Mouse (Mus musculus): ENCODE data around the gene Hmga2. TPM values are rescaled to one million over a fixed set of nuclear protein-coding genes. Genes with fewer than 3 reads are reported as not detected.

Hmga2 gene
- polyA plus RNA-seq, 1 experiment from 2014 or later: 1.1 TPM

- no peak for ATAC-seq (ENCODE audit: low read depth)
- no peak overlapping the region for H3K4me3 ChIP-seq (ENCODE audit: low read depth, low read length)
- H3K4me2 ChIP-seq (ENCODE audit: low read depth, low read length): no peak overlapping the region
- no peaks in the 10 kb centered on the region for H3K36me3 ChIP-seq (ENCODE audit: control insufficient read depth, insufficient read depth)
- H3K27me3 ChIP-seq (ENCODE audit: control insufficient read depth, insufficient read depth, low read depth, low read length): no peaks in the 10 kb centered on the region
- H3K27ac ChIP-seq (ENCODE audit: low read length): no peak overlapping the region
- no peaks in the 10 kb centered on the region for H3K4me1 ChIP-seq (ENCODE audit: control insufficient read depth, low read depth, low read length)
- H3K9me3 ChIP-seq (replicated peaks; ENCODE audit: control insufficient read depth, low read length): no peaks in the 10 kb centered on the region
- H3K9ac ChIP-seq (ENCODE audit: low read depth, low read length): no peak overlapping the region
Observed at GRCm38 (mm10) chr10:120498086-120498485, 21.8 kb upstream of the Hmga2 start.

- no peaks in the 10 kb centered on the region for H3K9me3 ChIP-seq (replicated peaks; ENCODE audit: control insufficient read depth, low read length)
- no peak overlapping the region for H3K27ac ChIP-seq (ENCODE audit: low read length)
- ATAC-seq (ENCODE audit: low read depth): no peak
- no peak overlapping the region for H3K4me3 ChIP-seq (ENCODE audit: low read depth, low read length)
- no peaks in the 10 kb centered on the region for H3K36me3 ChIP-seq (ENCODE audit: control insufficient read depth, insufficient read depth)
- no peaks in the 10 kb centered on the region for H3K4me1 ChIP-seq (ENCODE audit: control insufficient read depth, low read depth, low read length)
- no peaks in the 10 kb centered on the region for H3K27me3 ChIP-seq (ENCODE audit: control insufficient read depth, insufficient read depth, low read depth, low read length)
- WGBS (ENCODE audit: insufficient replicate concordance): 53% methylated on average over 1 of the region's 1 CpGs
- no peak overlapping the region for H3K9ac ChIP-seq (ENCODE audit: low read depth, low read length)
- H3K4me2 ChIP-seq (ENCODE audit: low read depth, low read length): no peak overlapping the region
Observed at GRCm38 (mm10) chr10:120494653-120495052, 18.4 kb upstream of the Hmga2 start.

GRCm38 (mm10) chr10:120491477-120491876, 15.2 kb upstream of the Hmga2 start:
- no peak for ATAC-seq (ENCODE audit: low read depth)
- H3K9ac ChIP-seq (ENCODE audit: low read depth, low read length): no peak overlapping the region
- no peaks in the 10 kb centered on the region for H3K27me3 ChIP-seq (ENCODE audit: control insufficient read depth, insufficient read depth, low read depth, low read length)
- 53% methylated on average over 5 of the region's 5 CpGs for WGBS (ENCODE audit: insufficient replicate concordance)
- H3K4me1 ChIP-seq (ENCODE audit: control insufficient read depth, low read depth, low read length): no peaks in the 10 kb centered on the region
- no peaks in the 10 kb centered on the region for H3K36me3 ChIP-seq (ENCODE audit: control insufficient read depth, insufficient read depth)
- H3K4me3 ChIP-seq (ENCODE audit: low read depth, low read length): no peak overlapping the region
- H3K4me2 ChIP-seq (ENCODE audit: low read depth, low read length): no peak overlapping the region
- H3K27ac ChIP-seq (ENCODE audit: low read length): no peak overlapping the region
- H3K9me3 ChIP-seq (replicated peaks; ENCODE audit: control insufficient read depth, low read length): no peaks in the 10 kb centered on the region; the same call in 1 of the 2 replicates

- 79% methylated on average over 3 of the region's 3 CpGs for WGBS (ENCODE audit: insufficient replicate concordance)
- H3K4me3 ChIP-seq (ENCODE audit: low read depth, low read length): no peak overlapping the region
- H3K36me3 ChIP-seq (ENCODE audit: control insufficient read depth, insufficient read depth): no peaks in the 10 kb centered on the region
- H3K4me2 ChIP-seq (ENCODE audit: low read depth, low read length): no peak overlapping the region
- no peaks in the 10 kb centered on the region; the same call in 1 of the 2 replicates for H3K9me3 ChIP-seq (replicated peaks; ENCODE audit: control insufficient read depth, low read length)
- no peaks in the 10 kb centered on the region for H3K27me3 ChIP-seq (ENCODE audit: control insufficient read depth, insufficient read depth, low read depth, low read length)
- no peak overlapping the region for H3K27ac ChIP-seq (ENCODE audit: low read length)
- H3K9ac ChIP-seq (ENCODE audit: low read depth, low read length): no peak overlapping the region
- ATAC-seq (ENCODE audit: low read depth): no peak
- no peaks in the 10 kb centered on the region for H3K4me1 ChIP-seq (ENCODE audit: control insufficient read depth, low read depth, low read length)
Observed at GRCm38 (mm10) chr10:120489611-120490010, 13.3 kb upstream of the Hmga2 start.

GRCm38 (mm10) chr10:120488526-120488925, 12.3 kb upstream of the Hmga2 start:
- H3K4me2 ChIP-seq (ENCODE audit: low read depth, low read length): no peak overlapping the region
- H3K9ac ChIP-seq (ENCODE audit: low read depth, low read length): no peak overlapping the region
- no peak overlapping the region for H3K4me3 ChIP-seq (ENCODE audit: low read depth, low read length)
- no peaks in the 10 kb centered on the region for H3K4me1 ChIP-seq (ENCODE audit: control insufficient read depth, low read depth, low read length)
- H3K27ac ChIP-seq (ENCODE audit: low read length): no peak overlapping the region
- ATAC-seq (ENCODE audit: low read depth): no peak
- WGBS (ENCODE audit: insufficient replicate concordance): 47% methylated on average over 4 of the region's 4 CpGs
- no peaks in the 10 kb centered on the region for H3K36me3 ChIP-seq (ENCODE audit: control insufficient read depth, insufficient read depth)
- H3K9me3 ChIP-seq (replicated peaks; ENCODE audit: control insufficient read depth, low read length): no peaks in the 10 kb centered on the region; the same call in 1 of the 2 replicates
- no peaks in the 10 kb centered on the region for H3K27me3 ChIP-seq (ENCODE audit: control insufficient read depth, insufficient read depth, low read depth, low read length)

GRCm38 (mm10) chr10:120487881-120488280, 11.6 kb upstream of the Hmga2 start:
- Histone ChIP-seq H3K9ac (ENCODE audit: low read depth, low read length) (no peak overlapping the region), H3K9me3 (replicated peaks; ENCODE audit: control insufficient read depth, low read length) (no peaks in the 10 kb centered on the region; the same call in 1 of the 2 replicates), H3K4me3 (ENCODE audit: low read depth, low read length) (no peak overlapping the region), H3K4me2 (ENCODE audit: low read depth, low read length) (no peak overlapping the region), H3K36me3 (ENCODE audit: control insufficient read depth, insufficient read depth) (no peaks in the 10 kb centered on the region), H3K4me1 (ENCODE audit: control insufficient read depth, low read depth, low read length) (no peaks in the 10 kb centered on the region), H3K27ac (ENCODE audit: low read length) (no peak overlapping the region), H3K27me3 (ENCODE audit: control insufficient read depth, insufficient read depth, low read depth, low read length) (no peaks in the 10 kb centered on the region)
- no peak for ATAC-seq (ENCODE audit: low read depth)
- 71% methylated on average over 1 of the region's 1 CpGs for WGBS (ENCODE audit: insufficient replicate concordance)

- Histone ChIP-seq H3K4me3 (ENCODE audit: low read depth, low read length) (no peak overlapping the region), H3K9ac (ENCODE audit: low read depth, low read length) (no peak overlapping the region), H3K9me3 (replicated peaks; ENCODE audit: control insufficient read depth, low read length) (no peaks in the 10 kb centered on the region; the same call in 1 of the 2 replicates), H3K36me3 (ENCODE audit: control insufficient read depth, insufficient read depth) (no peaks in the 10 kb centered on the region), H3K4me2 (ENCODE audit: low read depth, low read length) (no peak overlapping the region), H3K27me3 (ENCODE audit: control insufficient read depth, insufficient read depth, low read depth, low read length) (no peaks in the 10 kb centered on the region), H3K4me1 (ENCODE audit: control insufficient read depth, low read depth, low read length) (no peaks in the 10 kb centered on the region), H3K27ac (ENCODE audit: low read length) (no peak overlapping the region)
- no peak for ATAC-seq (ENCODE audit: low read depth)
- 52% methylated on average over 1 of the region's 1 CpGs for WGBS (ENCODE audit: insufficient replicate concordance)
Observed at GRCm38 (mm10) chr10:120485461-120485860, 9.2 kb upstream of the Hmga2 start.

GRCm38 (mm10) chr10:120484144-120484543, 7.9 kb upstream of the Hmga2 start:
- Histone ChIP-seq H3K9ac (ENCODE audit: low read depth, low read length) (no peak overlapping the region), H3K4me3 (ENCODE audit: low read depth, low read length) (no peak overlapping the region), H3K9me3 (replicated peaks; ENCODE audit: control insufficient read depth, low read length) (no peaks in the 10 kb centered on the region; the same call in 1 of the 2 replicates), H3K27me3 (ENCODE audit: control insufficient read depth, insufficient read depth, low read depth, low read length) (no peaks in the 10 kb centered on the region), H3K36me3 (ENCODE audit: control insufficient read depth, insufficient read depth) (no peaks in the 10 kb centered on the region), H3K4me1 (ENCODE audit: control insufficient read depth, low read depth, low read length) (no peaks in the 10 kb centered on the region), H3K27ac (ENCODE audit: low read length) (no peak overlapping the region), H3K4me2 (ENCODE audit: low read depth, low read length) (no peak overlapping the region)
- 62% methylated on average over 4 of the region's 4 CpGs for WGBS (ENCODE audit: insufficient replicate concordance)
- ATAC-seq (ENCODE audit: low read depth): no peak

GRCm38 (mm10) chr10:120478164-120478563, 1.9 kb upstream of the Hmga2 start:
- WGBS (ENCODE audit: insufficient replicate concordance): under 1% methylated on average over 16 of the region's 16 CpGs
- H3K36me3 ChIP-seq (ENCODE audit: control insufficient read depth, insufficient read depth): no peaks in the 10 kb centered on the region
- H3K27ac ChIP-seq (ENCODE audit: low read length): no peak overlapping the region
- peak overlapping the region; percentile 65 for H3K4me3 ChIP-seq (ENCODE audit: low read depth, low read length)
- H3K4me1 ChIP-seq (ENCODE audit: control insufficient read depth, low read depth, low read length): peaks cover 4% of the 10 kb centered on the region
- no peak for ATAC-seq (ENCODE audit: low read depth)
- H3K27me3 ChIP-seq (ENCODE audit: control insufficient read depth, insufficient read depth, low read depth, low read length): peaks cover 48% of the 10 kb centered on the region
- H3K9me3 ChIP-seq (replicated peaks; ENCODE audit: control insufficient read depth, low read length): no peaks in the 10 kb centered on the region
- no peak overlapping the region for H3K9ac ChIP-seq (ENCODE audit: low read depth, low read length)
- peak overlapping the region; percentile 78 for H3K4me2 ChIP-seq (ENCODE audit: low read depth, low read length)

Data from liver, embryonic 16.5 days (tissue).